Mouse (Mus musculus): ENCODE data around the gene Fam173b.

The Fam173b gene

GRCm38 (mm10) chr15:31587789-31588188, 13.9 kb upstream of the Fam173b start:
- no peak for DNase-seq

GRCm38 (mm10) chr15:31588989-31589640, 12.5 kb upstream of the Fam173b start:
- DNase-seq, result peak in 1 of 2 experiments; percentile 29

GRCm38 (mm10) chr15:31590176-31590575, 11.5 kb upstream of the Fam173b start:
- no peak for DNase-seq

GRCm38 (mm10) chr15:31592531-31592930, 9.1 kb upstream of the Fam173b start:
- peak in 1 of 2 experiments; percentile 18 for DNase-seq

GRCm38 (mm10) chr15:31594260-31594659, 7.4 kb upstream of the Fam173b start:
- DNase-seq, result no peak

- DNase-seq, result no peak
These were observed 6.0 kb upstream of the Fam173b start for GRCm38 (mm10) chr15:31595651-31596050.

- DNase-seq, result no peak
These were observed 1.8 kb upstream of the Fam173b start for GRCm38 (mm10) chr15:31599834-31600233.

GRCm38 (mm10) chr15:31601279-31601645, 390 bp upstream of the Fam173b start:
- no peak for DNase-seq

- DNase-seq, result peak; percentile 58 to 74
These were observed 774 bp downstream of the Fam173b start for GRCm38 (mm10) chr15:31602426-31602825.

- no peak for DNase-seq
These were observed 1.5 kb downstream of the Fam173b start for GRCm38 (mm10) chr15:31603113-31603512.

- peak; percentile 66 to 75 for DNase-seq
These were observed 5.2 kb downstream of the Fam173b start for GRCm38 (mm10) chr15:31606821-31607220.

- no peak for DNase-seq
These were observed 9.4 kb downstream of the Fam173b start for GRCm38 (mm10) chr15:31611027-31611426.

GRCm38 (mm10) chr15:31611976-31612375, 10.3 kb downstream of the Fam173b start:
- no peak for DNase-seq

- no peak for DNase-seq
These were observed 12.3 kb downstream of the Fam173b start for GRCm38 (mm10) chr15:31613826-31614453.

GRCm38 (mm10) chr15:31614666-31615065, 13.0 kb downstream of the Fam173b start:
- DNase-seq, result no peak

- DNase-seq, result no peak
These were observed 15.6 kb downstream of the Fam173b start for GRCm38 (mm10) chr15:31617261-31617660.

- DNase-seq, result no peak
These were observed 17.9 kb downstream of the Fam173b start for GRCm38 (mm10) chr15:31619521-31619920.

GRCm38 (mm10) chr15:31627277-31628154, 25.9 kb downstream of the Fam173b start:
- DNase-seq, result no peak

GRCm38 (mm10) chr15:31628180-31628579, 26.5 kb downstream of the Fam173b start:
- DNase-seq, result no peak

- DNase-seq, result no peak
These were observed 27.9 kb downstream of the Fam173b start for GRCm38 (mm10) chr15:31629556-31629955.

GRCm38 (mm10) chr15:31631396-31631858, 29.8 kb downstream of the Fam173b start:
- no peak for DNase-seq

- no peak for DNase-seq
These were observed 30.8 kb downstream of the Fam173b start for GRCm38 (mm10) chr15:31632478-31632877.

- no peak for DNase-seq
These were observed 32.9 kb downstream of the Fam173b start for GRCm38 (mm10) chr15:31634582-31634981.
